Mouse (Mus musculus): Measurements from ENCODE around the gene Ppp1r12b.
A peak's percentile ranks its signal among the peaks of the same experiment; 100 is the strongest.

Ppp1r12b gene

GRCm38 (mm10) chr1:134942898-134943297, 12.8 kb downstream of the Ppp1r12b start:
- DNase-seq (ENCODE audit: extremely low read depth, insufficient read length, low spot score): no peak

GRCm38 (mm10) chr1:134940863-134941262, 14.9 kb downstream of the Ppp1r12b start:
- DNase-seq (ENCODE audit: extremely low read depth, insufficient read length, low spot score): no peak

GRCm38 (mm10) chr1:134938233-134938632, 17.5 kb downstream of the Ppp1r12b start:
- no peak for DNase-seq (ENCODE audit: extremely low read depth, insufficient read length, low spot score)

- DNase-seq (ENCODE audit: extremely low read depth, insufficient read length, low spot score): no peak
Observed at GRCm38 (mm10) chr1:134936335-134936734, 19.4 kb downstream of the Ppp1r12b start.

GRCm38 (mm10) chr1:134932431-134932830, 23.3 kb downstream of the Ppp1r12b start:
- DNase-seq (ENCODE audit: extremely low read depth, insufficient read length, low spot score): no peak

- no peak for DNase-seq (ENCODE audit: extremely low read depth, insufficient read length, low spot score)
Observed at GRCm38 (mm10) chr1:134919010-134919409, 36.7 kb downstream of the Ppp1r12b start.

- no peak for DNase-seq (ENCODE audit: extremely low read depth, insufficient read length, low spot score)
Observed at GRCm38 (mm10) chr1:134915421-134915820, 40.3 kb downstream of the Ppp1r12b start.

GRCm38 (mm10) chr1:134913535-134913934, 42.2 kb downstream of the Ppp1r12b start:
- DNase-seq (ENCODE audit: extremely low read depth, insufficient read length, low spot score): peak; percentile 67

GRCm38 (mm10) chr1:134911892-134912291, 43.9 kb downstream of the Ppp1r12b start:
- no peak for DNase-seq (ENCODE audit: extremely low read depth, insufficient read length, low spot score)

GRCm38 (mm10) chr1:134910037-134910436, 45.7 kb downstream of the Ppp1r12b start:
- DNase-seq (ENCODE audit: extremely low read depth, insufficient read length, low spot score): no peak

- DNase-seq (ENCODE audit: extremely low read depth, insufficient read length, low spot score): peak; percentile 78
Observed at GRCm38 (mm10) chr1:134909442-134909841, 46.3 kb downstream of the Ppp1r12b start.

GRCm38 (mm10) chr1:134902051-134902619, 53.6 kb downstream of the Ppp1r12b start:
- peak; percentile 43 for DNase-seq (ENCODE audit: extremely low read depth, insufficient read length, low spot score)

GRCm38 (mm10) chr1:134896008-134896407, 59.7 kb downstream of the Ppp1r12b start:
- no peak for DNase-seq (ENCODE audit: extremely low read depth, insufficient read length, low spot score)

- DNase-seq (ENCODE audit: extremely low read depth, insufficient read length, low spot score): no peak
Observed at GRCm38 (mm10) chr1:134894803-134895202, 60.9 kb downstream of the Ppp1r12b start.

- no peak for DNase-seq (ENCODE audit: extremely low read depth, insufficient read length, low spot score)
Observed at GRCm38 (mm10) chr1:134891916-134892315, 63.8 kb downstream of the Ppp1r12b start.

GRCm38 (mm10) chr1:134889629-134890028, 66.1 kb downstream of the Ppp1r12b start:
- DNase-seq (ENCODE audit: extremely low read depth, insufficient read length, low spot score): no peak

GRCm38 (mm10) chr1:134875800-134876199, 79.9 kb downstream of the Ppp1r12b start:
- DNase-seq (ENCODE audit: extremely low read depth, insufficient read length, low spot score): no peak

- no peak for DNase-seq (ENCODE audit: extremely low read depth, insufficient read length, low spot score)
Observed at GRCm38 (mm10) chr1:134872678-134873077, 83.1 kb downstream of the Ppp1r12b start.

GRCm38 (mm10) chr1:134866426-134866825, 89.3 kb downstream of the Ppp1r12b start:
- no peak for DNase-seq (ENCODE audit: extremely low read depth, insufficient read length, low spot score)

GRCm38 (mm10) chr1:134865552-134865951, 90.2 kb downstream of the Ppp1r12b start:
- no peak for DNase-seq (ENCODE audit: extremely low read depth, insufficient read length, low spot score)

- DNase-seq (ENCODE audit: extremely low read depth, insufficient read length, low spot score): no peak
Observed at GRCm38 (mm10) chr1:134860538-134860937, 95.2 kb downstream of the Ppp1r12b start.

- DNase-seq (ENCODE audit: extremely low read depth, insufficient read length, low spot score): no peak
Observed at GRCm38 (mm10) chr1:134858344-134859053, 97.2 kb downstream of the Ppp1r12b start.
